Mouse (Mus musculus) MEL (cell line): ENCODE measurements around the gene Agmat. TPM values are rescaled to one million over a fixed set of nuclear protein-coding genes. Genes with fewer than 3 reads are reported as not detected.

Source experiments
- DNase-seq: peaks from one replicate; pipeline ENCODE4 v3.0.0; 2011; ENCODE audit warnings: low read depth, low spot score
- H3K27ac ChIP-seq: 2 replicates; pipeline ENCODE4 v1.5.1; 2012; ENCODE audit warnings: low read depth, mild to moderate bottlenecking, control low read depth, low read length, moderate library complexity; ENCODE audit not compliant: control insufficient read depth
- H3K27me3 ChIP-seq, 2 experiments: fragments of 150-350 bp in 1 of 2; sonication (generic) in 1 of 2; 2 replicates each; pipeline ENCODE4 v1.6.1; 2012; ENCODE audit warnings: low read length in 2 of 2, mild to moderate bottlenecking in 2 of 2, improper control_type of control experiment in 1 of 2, moderate library complexity in 1 of 2; ENCODE audit not compliant: insufficient read depth in 2 of 2, control insufficient read depth in 1 of 2
- H3K36me3 ChIP-seq, 2 experiments: 2 replicates each; pipeline ENCODE4 v1.6.1; 2012 to 2014; ENCODE audit warnings: low read length in 2 of 2, improper control_type of control experiment in 1 of 2, inconsistent platforms in 1 of 2, mild to moderate bottlenecking in 1 of 2; ENCODE audit not compliant: insufficient read depth in 2 of 2, control insufficient read depth in 1 of 2
- H3K4me1 ChIP-seq, 2 experiments: fragments of 150-350 bp in 1 of 2; sonication (generic) in 1 of 2; 2 replicates each; pipeline ENCODE4 v1.6.1; 2012; ENCODE audit warnings: low read length in 2 of 2, improper control_type of control experiment in 1 of 2, mild to moderate bottlenecking in 1 of 2; ENCODE audit not compliant: insufficient read depth in 2 of 2, control insufficient read depth in 1 of 2
- H3K4me3 ChIP-seq, 2 experiments: fragments of 150-350 bp in 1 of 2; sonication (generic) in 1 of 2; 2 replicates each; pipeline ENCODE4 v1.5.1; 2012; ENCODE audit warnings: low read depth in 2 of 2, low read length in 2 of 2, mild to moderate bottlenecking in 2 of 2, moderate library complexity in 2 of 2, control low read depth in 1 of 2, improper control_type of control experiment in 1 of 2; ENCODE audit not compliant: control insufficient read depth in 1 of 2, insufficient read depth in 1 of 2
- H3K79me2 ChIP-seq: 2 replicates; pipeline ENCODE4 v1.6.1; 2012; ENCODE audit warnings: mild to moderate bottlenecking, low read length, moderate library complexity; ENCODE audit not compliant: control insufficient read depth, poor library complexity, insufficient read depth
- H3K9ac ChIP-seq: 2 replicates; pipeline ENCODE4 v1.6.1; 2012; ENCODE audit warnings: low read depth, mild to moderate bottlenecking, control low read depth, low read length, moderate library complexity; ENCODE audit not compliant: control insufficient read depth, poor library complexity, severe bottlenecking
- H3K9me3 ChIP-seq: fragments of 150-350 bp; sonication (generic); replicated peaks from 2 replicates; pipeline ENCODE4 v1.6.1; 2012; ENCODE audit warnings: mild to moderate bottlenecking, low read length, improper control_type of control experiment, moderate library complexity; ENCODE audit not compliant: insufficient read depth
- BHLHE40 ChIP-seq: IDR thresholded peaks from 2 replicates; pipeline ENCODE4 v1.6.1; 2012; ENCODE audit warnings: low read depth, mild to moderate bottlenecking, inconsistent platforms, low read length, improper control_type of control experiment, borderline replicate concordance
- CHD2 ChIP-seq: IDR thresholded peaks from 2 replicates; pipeline ENCODE4 v1.6.1; 2011; ENCODE audit warnings: low read length, improper control_type of control experiment
- ELF1 ChIP-seq: IDR thresholded peaks from 2 replicates; pipeline ENCODE4 v1.6.1; 2014; ENCODE audit warnings: low read depth, mild to moderate bottlenecking, inconsistent platforms, low read length, improper control_type of control experiment, moderate library complexity
- EP300 ChIP-seq, 2 experiments: IDR thresholded peaks; 2 replicates each; pipeline ENCODE4 v1.6.1; 2011; ENCODE audit warnings: improper control_type of control experiment in 2 of 2, low read length in 2 of 2, low read depth in 1 of 2, mild to moderate bottlenecking in 1 of 2
- ETS1 ChIP-seq: IDR thresholded peaks from 2 replicates; pipeline ENCODE4 v1.6.1; 2012; ENCODE audit warnings: low read depth, mild to moderate bottlenecking, inconsistent platforms, low read length, improper control_type of control experiment, moderate library complexity
- GATA1 ChIP-seq: IDR thresholded peaks from 2 replicates; pipeline ENCODE4 v1.6.1; 2011; ENCODE audit warnings: low read depth, low read length, improper control_type of control experiment
- MAZ ChIP-seq: IDR thresholded peaks from 2 replicates; pipeline ENCODE4 v1.6.1; 2012; ENCODE audit warnings: low read depth, mild to moderate bottlenecking, inconsistent platforms, low read length, improper control_type of control experiment
- MEF2A ChIP-seq: IDR thresholded peaks from 2 replicates; pipeline ENCODE4 v1.6.1; 2014; ENCODE audit warnings: low read depth, mild to moderate bottlenecking, inconsistent platforms, low read length, improper control_type of control experiment; ENCODE audit not compliant: poor library complexity, insufficient replicate concordance, severe bottlenecking; ENCODE audit errors: extremely low read depth
- MXI1 ChIP-seq: IDR thresholded peaks from 2 replicates; pipeline ENCODE4 v1.6.1; 2011; ENCODE audit warnings: mild to moderate bottlenecking, low read depth, low read length, improper control_type of control experiment
- MYB ChIP-seq: IDR thresholded peaks from 2 replicates; pipeline ENCODE4 v1.6.1; 2011; ENCODE audit warnings: mild to moderate bottlenecking, low read depth, low read length, improper control_type of control experiment
- MYC ChIP-seq: IDR thresholded peaks from 2 replicates; pipeline ENCODE4 v1.6.1; 2011; ENCODE audit warnings: low read depth, mild to moderate bottlenecking, low read length, improper control_type of control experiment, moderate library complexity
- NELFE ChIP-seq: IDR thresholded peaks from 2 replicates; pipeline ENCODE4 v1.6.1; 2011; ENCODE audit warnings: low read depth, low read length, improper control_type of control experiment
- NRF1 ChIP-seq: IDR thresholded peaks from 2 replicates; pipeline ENCODE4 v1.6.1; 2014; ENCODE audit warnings: low read depth, mild to moderate bottlenecking, inconsistent platforms, low read length, improper control_type of control experiment, moderate library complexity; ENCODE audit not compliant: poor library complexity, insufficient read depth, severe bottlenecking
- POLR2A ChIP-seq, 2 experiments: IDR thresholded peaks; 2 replicates each; pipeline ENCODE4 v1.6.1; 2011 to 2012; ENCODE audit warnings: low read length in 2 of 2, mild to moderate bottlenecking in 2 of 2, control low read depth in 1 of 2, improper control_type of control experiment in 1 of 2, low read depth in 1 of 2, moderate library complexity in 1 of 2; ENCODE audit not compliant: control insufficient read depth in 1 of 2, insufficient read depth in 1 of 2, poor library complexity in 1 of 2
- POLR2AphosphoS2 ChIP-seq: IDR thresholded peaks from 2 replicates; pipeline ENCODE4 v1.6.1; 2011; ENCODE audit warnings: low read length, improper control_type of control experiment
- RCOR1 ChIP-seq: IDR thresholded peaks from 2 replicates; pipeline ENCODE4 v1.6.1; 2012; ENCODE audit warnings: low read depth, mild to moderate bottlenecking, inconsistent platforms, low read length, improper control_type of control experiment
- SIN3A ChIP-seq: IDR thresholded peaks from 2 replicates; pipeline ENCODE4 v1.6.1; 2012; ENCODE audit warnings: low read length, improper control_type of control experiment, inconsistent platforms
- SMC3 ChIP-seq: IDR thresholded peaks from 2 replicates; pipeline ENCODE4 v1.6.1; 2011; ENCODE audit warnings: low read depth, low read length, improper control_type of control experiment
- TAL1 ChIP-seq: IDR thresholded peaks from 2 replicates; pipeline ENCODE4 v1.6.1; 2012; ENCODE audit warnings: mild to moderate bottlenecking, inconsistent platforms, low read length, moderate library complexity, mixed read lengths
- TBP ChIP-seq: IDR thresholded peaks from 2 replicates; pipeline ENCODE4 v1.8.0; 2011; ENCODE audit warnings: low read depth, low read length, improper control_type of control experiment
- TCF12 ChIP-seq: IDR thresholded peaks from 2 replicates; pipeline ENCODE4 v1.6.1; 2014; ENCODE audit warnings: low read depth, mild to moderate bottlenecking, inconsistent platforms, low read length, improper control_type of control experiment, moderate library complexity
- UBTF ChIP-seq: IDR thresholded peaks from 2 replicates; pipeline ENCODE4 v1.6.1; 2012; ENCODE audit warnings: low read depth, mild to moderate bottlenecking, inconsistent platforms, low read length, improper control_type of control experiment, moderate library complexity, borderline replicate concordance; ENCODE audit not compliant: insufficient read depth
- USF1 ChIP-seq: IDR thresholded peaks from 2 replicates; pipeline ENCODE4 v1.6.1; 2014; ENCODE audit warnings: low read depth, mild to moderate bottlenecking, inconsistent platforms, low read length, improper control_type of control experiment, moderate library complexity
- USF2 ChIP-seq, 2 experiments: IDR thresholded peaks; 2 replicates each; pipeline ENCODE4 v1.6.1; 2011 to 2012; ENCODE audit warnings: improper control_type of control experiment in 2 of 2, low read length in 2 of 2, borderline replicate concordance in 1 of 2, inconsistent platforms in 1 of 2, low read depth in 1 of 2, mild to moderate bottlenecking in 1 of 2; ENCODE audit not compliant: insufficient read depth in 1 of 2
- ZKSCAN1 ChIP-seq: IDR thresholded peaks from 2 replicates; pipeline ENCODE4 v1.6.1; 2012; ENCODE audit warnings: low read depth, mild to moderate bottlenecking, inconsistent platforms, low read length, improper control_type of control experiment, moderate library complexity
- ZMIZ1 ChIP-seq: IDR thresholded peaks from 2 replicates; pipeline ENCODE4 v1.6.1; 2012; ENCODE audit warnings: low read depth, mild to moderate bottlenecking, inconsistent platforms, low read length, improper control_type of control experiment, moderate library complexity
- polyA plus RNA-seq, 2 experiments: library from polyadenylated mRNA; stranded (reverse) in 1 of 2; unstranded in 1 of 2; fragments of >175 nt in 1 of 2; fragments of >200 nt in 1 of 2; gene quantifications; 2 replicates each; pipeline versions ENCODE4 v1.2.1 to v1.2.4; 2012; ENCODE audit warnings: low replicate concordance in 2 of 2, low read depth in 1 of 2; ENCODE audit not compliant: insufficient read length in 2 of 2, insufficient read depth in 1 of 2, missing spikeins in 1 of 2
- total RNA-seq: library from RNA; depleted of rRNA; stranded (reverse); fragments of 300-350 nt; gene quantifications from 2 replicates; pipeline ENCODE4 v1.2.3, GENCODE M21; 2012

Gene Agmat
- total and polyA plus RNA-seq, 3 experiments = 0.07 to 0.12 TPM; not detected in 1

GRCm38 (mm10) chr4:141789564-141790218 lies 43.2 kb downstream of the Agmat start:
- Histone ChIP-seq H3K9ac (peak overlapping the region; percentile 87), H3K36me3 (peaks cover 0 to 6% of the 10 kb centered on the region in 2 experiments; a peak in 2 of 4 replicates), H3K4me1 (peaks cover 6 to 8% of the 10 kb centered on the region in 2 experiments; a peak in 2 of 4 replicates), H3K27me3 (no peaks in the 10 kb centered on the region), H3K79me2 (peaks cover 2% of the 10 kb centered on the region; the same call in 1 of the 2 replicates), H3K27ac (peak overlapping the region; percentile 33), H3K9me3 (no peaks in the 10 kb centered on the region), H3K4me3 (peak overlapping the region; percentile 78)
- TF ChIP-seq CHD2 (no peak), ETS1 (peak; percentile 42; the same call in 1 of the 2 replicates), TCF12 (0 out of 2 replicates have a peak, but pooled peaks have one; percentile 20), TAL1 (peak; percentile 52), EP300 (IDR thresholded peaks at IDR 0.05; ENCODE audit: low read depth in 1 of 2, low read length in 2 of 2) (peak; percentile 18 to 35; a peak in 3 of 4 replicates), RCOR1 (0 out of 2 replicates have a peak, but pooled peaks have one; percentile 10), MYC (0 out of 2 replicates have a peak, but pooled peaks have one; percentile 26), GATA1 (peak; percentile 62; the same call in 1 of the 2 replicates), MXI1 (peak; percentile 56), BHLHE40 (no peak)
- peak; percentile 66 for DNase-seq

GRCm38 (mm10) chr4:141790524-141790990 lies 44.1 kb downstream of the Agmat start, which contains the start of gene Dnajc16:
Gene Dnajc16 (minus strand): TSS chr4:141790931.
- peak; percentile 99 for DNase-seq
- Histone ChIP-seq H3K9ac (peak within 1 kb of the TSS; percentile 87), H3K9me3 (no peaks in the 10 kb centered on the region), H3K4me1 (peaks cover 6 to 8% of the 10 kb centered on the region in 2 experiments), H3K4me3 (peak within 1 kb of the TSS; percentile 78), H3K79me2 (peaks cover 2% of the 10 kb centered on the region; the same call in 1 of the 2 replicates), H3K27me3 (no peaks in the 10 kb centered on the region), H3K27ac (peak within 1 kb of the TSS; percentile 33), H3K36me3 (peaks cover 0 to 6% of the 10 kb centered on the region in 2 experiments; a peak in 2 of 4 replicates)
- TF ChIP-seq UBTF (no peak), NELFE (peak; percentile 78), SIN3A (peak; percentile 100), GATA1 (0 out of 2 replicates have a peak, but pooled peaks have one; percentile 4), ZKSCAN1 (no peak), MYB (0 out of 2 replicates have a peak, but pooled peaks have one; percentile 9), MXI1 (peak; percentile 99), POLR2A (IDR thresholded peaks at IDR 0.05; ENCODE audit: control insufficient read depth in 1 of 2, insufficient read depth in 1 of 2, low read depth in 1 of 2, low read length in 2 of 2, poor library complexity in 1 of 2) (peak; percentile 82 to 84; a peak in 3 of 4 replicates), TBP (peak; percentile 73), RCOR1 (no peak), NRF1 (0 out of 2 replicates have a peak, but pooled peaks have one; percentile 41), EP300 (IDR thresholded peaks at IDR 0.05; ENCODE audit: low read depth in 1 of 2, low read length in 2 of 2) (0 out of 4 replicates have a peak, but pooled peaks of 1 of the 2 experiments have one; percentile 17), POLR2AphosphoS2 (0 out of 2 replicates have a peak, but pooled peaks have one; percentile 44), MEF2A (no peak), USF2 (IDR thresholded peaks at IDR 0.05; ENCODE audit: borderline replicate concordance in 1 of 2, insufficient read depth in 1 of 2, low read depth in 1 of 2, low read length in 2 of 2) (peak; percentile 87 to 97), MYC (peak; percentile 98), CHD2 (no peak), BHLHE40 (peak; percentile 98), ELF1 (peak; percentile 91), USF1 (peak; percentile 99), TCF12 (peak; percentile 61), ZMIZ1 (0 out of 2 replicates have a peak, but pooled peaks have one; percentile 57), MAZ (peak; percentile 90), SMC3 (no peak), ETS1 (peak; percentile 51; the same call in 1 of the 2 replicates)
